Mouse (Mus musculus) embryonic fibroblast, embryonic 13.5 days (primary cell): ENCODE data around the gene Dclk3.

Source experiments
- CTCF ChIP-seq: IDR thresholded peaks from 2 replicates; pipeline ENCODE4 v1.5.1; 2011; ENCODE audit warnings: mild to moderate bottlenecking, control low read depth, low read length, moderate library complexity, borderline replicate concordance; ENCODE audit not compliant: insufficient read depth
- POLR2A ChIP-seq: IDR thresholded peaks from 2 replicates; pipeline ENCODE4 v1.6.1; 2011; ENCODE audit warnings: low read depth, mild to moderate bottlenecking, control low read depth, low read length, moderate library complexity

- no peak for TF ChIP-seq CTCF
- no peak for TF ChIP-seq POLR2A
Measured at GRCm38 (mm10) chr9:111390016-111390415, 48.9 kb upstream of the Dclk3 start.
